Mouse (Mus musculus) liver, embryonic 16.5 days (tissue): ENCODE data around the gene Med22. TPM values are rescaled to one million over a fixed set of nuclear protein-coding genes. Genes with fewer than 3 reads are reported as not detected.

Source experiments
- ATAC-seq: fragments of 200-750 bp; cut with Nextera tagmentation; 2 replicates; pipeline ENCODE4 v1.8.0; 2017; ENCODE audit warnings: low read depth, mild to moderate bottlenecking, moderate number of reproducible peaks, moderate library complexity
- H3K27ac ChIP-seq: fragments of 300-500 bp; sonication (generic); 2 replicates; pipeline ENCODE4 v1.5.1; 2014; ENCODE audit warnings: mild to moderate bottlenecking, low read length
- H3K27me3 ChIP-seq: fragments of 300-500 bp; sonication (generic); 2 replicates; pipeline ENCODE4 v1.6.1; 2014; ENCODE audit warnings: low read depth, low read length, mixed read lengths; ENCODE audit not compliant: control insufficient read depth, insufficient read depth
- H3K36me3 ChIP-seq: fragments of 300-500 bp; sonication (generic); 2 replicates; pipeline ENCODE4 v1.6.1; 2014; ENCODE audit warnings: mild to moderate bottlenecking; ENCODE audit not compliant: control insufficient read depth, insufficient read depth
- H3K4me1 ChIP-seq: fragments of 300-500 bp; sonication (generic); 2 replicates; pipeline ENCODE4 v1.6.1; 2014; ENCODE audit warnings: low read depth, low read length, mixed read lengths; ENCODE audit not compliant: control insufficient read depth
- H3K4me2 ChIP-seq: fragments of 300-500 bp; sonication (generic); 2 replicates; pipeline ENCODE4 v1.6.1; 2014; ENCODE audit warnings: low read depth, low read length, mixed read lengths
- H3K4me3 ChIP-seq: fragments of 300-500 bp; sonication (generic); 2 replicates; pipeline ENCODE4 v1.5.1; 2014; ENCODE audit warnings: low read depth, mild to moderate bottlenecking, low read length
- H3K9ac ChIP-seq: fragments of 300-500 bp; sonication (generic); 2 replicates; pipeline ENCODE4 v1.6.1; 2014; ENCODE audit warnings: low read depth, low read length
- H3K9me3 ChIP-seq: fragments of 300-500 bp; sonication (generic); replicated peaks from 2 replicates; pipeline ENCODE4 v1.6.1; 2016; ENCODE audit warnings: low read length; ENCODE audit not compliant: control insufficient read depth
- WGBS: fragments of 180-500 bp; shearing (Covaris S2); extraction: QIAGEN DNeasy Blood & Tissue Kit; methylation state at CpG from one replicate; pipeline ENCODE4 v1.1.7; 2014; ENCODE audit not compliant: insufficient replicate concordance; 5-methylcytosine and 5-hydroxymethylcytosine counted together
- polyA plus RNA-seq: library from polyadenylated mRNA; unstranded; fragments of >200 nt; fragmentation: Nextera tagmentation; extraction: Ambion mirVana; gene quantifications from 2 replicates; pipeline ENCODE4 v1.2.1, GENCODE M21; 2015

The Med22 gene
- polyA plus RNA-seq, result 19.5 and 20.8 TPM in 2 replicates

- Histone ChIP-seq H3K9ac (peak within 1 kb of the TSS; percentile 85), H3K4me3 (peak within 1 kb of the TSS; percentile 69), H3K4me2 (peak within 1 kb of the TSS; percentile 75), H3K27me3 (no peaks in the 10 kb centered on the region), H3K4me1 (peaks cover 34% of the 10 kb centered on the region), H3K27ac (peak within 1 kb of the TSS; percentile 89), H3K9me3 (no peaks in the 10 kb centered on the region), H3K36me3 (peaks cover 44% of the 10 kb centered on the region)
- under 1% methylated on average over 74 of the region's 74 CpGs for WGBS
- ATAC-seq, result peak; percentile 95
Observed at GRCm38 (mm10) chr2:26910124-26910993, at the start of gene Med22, which contains the start of gene Rpl7a. Med22 (minus strand) TSS chr2:26910677. Rpl7a (plus strand) TSS chr2:26910764.

GRCm38 (mm10) chr2:26957488-26957859, 47.0 kb upstream of the Med22 start:
- peak overlapping the region; percentile 65 for H3K27ac ChIP-seq
- H3K4me2 ChIP-seq, result no peak overlapping the region
- H3K9me3 ChIP-seq, result no peaks in the 10 kb centered on the region
- H3K27me3 ChIP-seq, result no peaks in the 10 kb centered on the region
- 64% methylated on average over 2 of the region's 2 CpGs for WGBS
- peaks cover 13% of the 10 kb centered on the region for H3K4me1 ChIP-seq
- no peak overlapping the region for H3K9ac ChIP-seq
- peak; percentile 53 for ATAC-seq
- no peak overlapping the region for H3K4me3 ChIP-seq
- peaks cover 32% of the 10 kb centered on the region for H3K36me3 ChIP-seq

GRCm38 (mm10) chr2:26956811-26957487, 46.5 kb upstream of the Med22 start:
- H3K4me2 ChIP-seq, result no peak overlapping the region
- ATAC-seq, result peak; percentile 86
- H3K9me3 ChIP-seq, result no peaks in the 10 kb centered on the region
- peak overlapping the region; percentile 65 for H3K27ac ChIP-seq
- H3K9ac ChIP-seq, result no peak overlapping the region
- H3K27me3 ChIP-seq, result no peaks in the 10 kb centered on the region
- WGBS, result 73% methylated on average over 12 of the region's 12 CpGs
- peaks cover 33% of the 10 kb centered on the region for H3K36me3 ChIP-seq
- no peak overlapping the region for H3K4me3 ChIP-seq
- peaks cover 8% of the 10 kb centered on the region for H3K4me1 ChIP-seq

GRCm38 (mm10) chr2:26954735-26955395, 44.4 kb upstream of the Med22 start:
- Histone ChIP-seq H3K27ac (no peak overlapping the region), H3K9ac (no peak overlapping the region), H3K36me3 (peaks cover 31% of the 10 kb centered on the region), H3K27me3 (no peaks in the 10 kb centered on the region), H3K9me3 (no peaks in the 10 kb centered on the region), H3K4me3 (no peak overlapping the region), H3K4me1 (peaks cover 4% of the 10 kb centered on the region; the same call in 1 of the 2 replicates), H3K4me2 (no peak overlapping the region)
- 70% methylated on average over 2 of the region's 2 CpGs for WGBS
- no peak for ATAC-seq

- Histone ChIP-seq H3K4me2 (no peak overlapping the region), H3K36me3 (peaks cover 20% of the 10 kb centered on the region)
- WGBS, result 85% methylated on average over 8 of the region's 8 CpGs
Observed at GRCm38 (mm10) chr2:26952866-26953265, 42.4 kb upstream of the Med22 start.

GRCm38 (mm10) chr2:26952193-26952592, 41.7 kb upstream of the Med22 start:
- Histone ChIP-seq H3K9me3 (no peaks in the 10 kb centered on the region), H3K27me3 (no peaks in the 10 kb centered on the region), H3K4me1 (no peaks in the 10 kb centered on the region), H3K4me2 (no peak overlapping the region), H3K9ac (no peak overlapping the region), H3K27ac (no peak overlapping the region), H3K36me3 (peaks cover 18% of the 10 kb centered on the region), H3K4me3 (no peak overlapping the region)
- ATAC-seq, result no peak
- WGBS, result 78% methylated on average over 4 of the region's 4 CpGs

More at GRCm38 (mm10) chr2:26952866-26953265, 42.4 kb upstream of the Med22 start:
- Histone ChIP-seq H3K9ac (no peak overlapping the region), H3K4me3 (no peak overlapping the region), H3K27ac (no peak overlapping the region), H3K27me3 (no peaks in the 10 kb centered on the region), H3K4me1 (peaks cover 1% of the 10 kb centered on the region; the same call in 1 of the 2 replicates), H3K9me3 (no peaks in the 10 kb centered on the region)
- no peak for ATAC-seq

GRCm38 (mm10) chr2:26951346-26951905, 40.9 kb upstream of the Med22 start:
- WGBS, result 79% methylated on average over 8 of the region's 8 CpGs

GRCm38 (mm10) chr2:26950411-26950810, 39.9 kb upstream of the Med22 start:
- no peak for ATAC-seq
- Histone ChIP-seq H3K27me3 (no peaks in the 10 kb centered on the region), H3K4me2 (no peak overlapping the region), H3K36me3 (peaks cover 15% of the 10 kb centered on the region), H3K27ac (no peak overlapping the region), H3K9ac (no peak overlapping the region), H3K9me3 (no peaks in the 10 kb centered on the region), H3K4me1 (no peaks in the 10 kb centered on the region), H3K4me3 (no peak overlapping the region)
- 58% methylated on average over 2 of the region's 2 CpGs for WGBS

More at GRCm38 (mm10) chr2:26951346-26951905, 40.9 kb upstream of the Med22 start:
- no peak overlapping the region for H3K27ac ChIP-seq
- ATAC-seq, result no peak
- H3K4me3 ChIP-seq, result no peak overlapping the region
- H3K9me3 ChIP-seq, result no peaks in the 10 kb centered on the region
- H3K36me3 ChIP-seq, result peaks cover 16% of the 10 kb centered on the region
- no peak overlapping the region for H3K4me2 ChIP-seq
- H3K4me1 ChIP-seq, result no peaks in the 10 kb centered on the region
- H3K9ac ChIP-seq, result no peak overlapping the region
- H3K27me3 ChIP-seq, result no peaks in the 10 kb centered on the region
